Mouse (Mus musculus): ENCODE data around the gene Wdpcp. TPM values are rescaled to one million over a fixed set of nuclear protein-coding genes. Genes with fewer than 3 reads are reported as not detected.

Gene Wdpcp
- polyA plus RNA-seq, 1 experiment = not detected

- no peaks in the 10 kb centered on the region for H3K9me3 ChIP-seq (ENCODE audit: control insufficient read depth, low read length)
- no peaks in the 10 kb centered on the region for H3K4me1 ChIP-seq (ENCODE audit: control insufficient read depth)
- no peaks in the 10 kb centered on the region for H3K36me3 ChIP-seq (ENCODE audit: control insufficient read depth)
- no peaks in the 10 kb centered on the region for H3K27me3 ChIP-seq (ENCODE audit: control insufficient read depth)
- no peak overlapping the region for H3K4me3 ChIP-seq (replicated peaks)
- no peak for TF ChIP-seq GATA1 (IDR thresholded peaks at IDR 0.05; ENCODE audit: low read length)
- TF ChIP-seq TAL1 (IDR thresholded peaks at IDR 0.05; ENCODE audit: low read length) = no peak
Observed at GRCm38 (mm10) chr11:21697642-21698041, 125.6 kb downstream of the Wdpcp start.

- Histone ChIP-seq H3K27me3 (ENCODE audit: control insufficient read depth) (no peaks in the 10 kb centered on the region), H3K36me3 (ENCODE audit: control insufficient read depth) (no peaks in the 10 kb centered on the region), H3K9me3 (ENCODE audit: control insufficient read depth, low read length) (no peaks in the 10 kb centered on the region), H3K4me1 (ENCODE audit: control insufficient read depth) (no peaks in the 10 kb centered on the region), H3K4me3 (replicated peaks) (no peak overlapping the region)
- TF ChIP-seq TAL1 (IDR thresholded peaks at IDR 0.05; ENCODE audit: low read length) (no peak), GATA1 (IDR thresholded peaks at IDR 0.05; ENCODE audit: low read length) (no peak)
Observed at GRCm38 (mm10) chr11:21713508-21713907, 141.5 kb downstream of the Wdpcp start.

GRCm38 (mm10) chr11:21714065-21714464, 142.0 kb downstream of the Wdpcp start:
- no peaks in the 10 kb centered on the region for H3K4me1 ChIP-seq (ENCODE audit: control insufficient read depth)
- no peaks in the 10 kb centered on the region for H3K27me3 ChIP-seq (ENCODE audit: control insufficient read depth)
- H3K4me3 ChIP-seq (replicated peaks) = no peak overlapping the region
- H3K9me3 ChIP-seq (ENCODE audit: control insufficient read depth, low read length) = no peaks in the 10 kb centered on the region
- no peaks in the 10 kb centered on the region for H3K36me3 ChIP-seq (ENCODE audit: control insufficient read depth)
- TF ChIP-seq GATA1 (IDR thresholded peaks at IDR 0.05; ENCODE audit: low read length) = no peak
- no peak for TF ChIP-seq TAL1 (IDR thresholded peaks at IDR 0.05; ENCODE audit: low read length)

- no peaks in the 10 kb centered on the region for H3K27me3 ChIP-seq (ENCODE audit: control insufficient read depth)
- H3K9me3 ChIP-seq (ENCODE audit: control insufficient read depth, low read length) = no peaks in the 10 kb centered on the region
- H3K4me3 ChIP-seq (replicated peaks) = no peak overlapping the region
- TF ChIP-seq GATA1 (IDR thresholded peaks at IDR 0.05; ENCODE audit: low read length) (no peak), TAL1 (IDR thresholded peaks at IDR 0.05; ENCODE audit: low read length) (no peak)
- H3K4me1 ChIP-seq (ENCODE audit: control insufficient read depth) = no peaks in the 10 kb centered on the region
- no peaks in the 10 kb centered on the region for H3K36me3 ChIP-seq (ENCODE audit: control insufficient read depth)
Observed at GRCm38 (mm10) chr11:21726329-21726728, 154.3 kb downstream of the Wdpcp start.

- TF ChIP-seq TAL1 (IDR thresholded peaks at IDR 0.05; ENCODE audit: low read length) = no peak
- TF ChIP-seq GATA1 (IDR thresholded peaks at IDR 0.05; ENCODE audit: low read length) = no peak
- Histone ChIP-seq H3K9me3 (ENCODE audit: control insufficient read depth, low read length) (no peaks in the 10 kb centered on the region), H3K36me3 (ENCODE audit: control insufficient read depth) (no peaks in the 10 kb centered on the region), H3K4me1 (ENCODE audit: control insufficient read depth) (no peaks in the 10 kb centered on the region), H3K4me3 (replicated peaks) (no peak overlapping the region), H3K27me3 (ENCODE audit: control insufficient read depth) (no peaks in the 10 kb centered on the region)
Observed at GRCm38 (mm10) chr11:21729056-21729455, 157.0 kb downstream of the Wdpcp start.

GRCm38 (mm10) chr11:21729961-21730360, 157.9 kb downstream of the Wdpcp start:
- no peaks in the 10 kb centered on the region for H3K4me1 ChIP-seq (ENCODE audit: control insufficient read depth)
- H3K4me3 ChIP-seq (replicated peaks) = no peak overlapping the region
- no peaks in the 10 kb centered on the region for H3K27me3 ChIP-seq (ENCODE audit: control insufficient read depth)
- no peaks in the 10 kb centered on the region for H3K9me3 ChIP-seq (ENCODE audit: control insufficient read depth, low read length)
- TF ChIP-seq TAL1 (IDR thresholded peaks at IDR 0.05; ENCODE audit: low read length) = no peak
- no peak for TF ChIP-seq GATA1 (IDR thresholded peaks at IDR 0.05; ENCODE audit: low read length)
- no peaks in the 10 kb centered on the region for H3K36me3 ChIP-seq (ENCODE audit: control insufficient read depth)

GRCm38 (mm10) chr11:21735272-21735671, 163.2 kb downstream of the Wdpcp start:
- H3K9me3 ChIP-seq (ENCODE audit: control insufficient read depth, low read length) = no peaks in the 10 kb centered on the region
- H3K4me3 ChIP-seq (replicated peaks) = no peak overlapping the region
- H3K36me3 ChIP-seq (ENCODE audit: control insufficient read depth) = no peaks in the 10 kb centered on the region
- TF ChIP-seq TAL1 (IDR thresholded peaks at IDR 0.05; ENCODE audit: low read length) (no peak), GATA1 (IDR thresholded peaks at IDR 0.05; ENCODE audit: low read length) (no peak)
- no peaks in the 10 kb centered on the region for H3K4me1 ChIP-seq (ENCODE audit: control insufficient read depth)
- no peaks in the 10 kb centered on the region for H3K27me3 ChIP-seq (ENCODE audit: control insufficient read depth)

GRCm38 (mm10) chr11:21749487-21749886, 177.5 kb downstream of the Wdpcp start:
- TF ChIP-seq TAL1 (IDR thresholded peaks at IDR 0.05; ENCODE audit: low read length) = no peak
- TF ChIP-seq GATA1 (IDR thresholded peaks at IDR 0.05; ENCODE audit: low read length) = no peak
- no peaks in the 10 kb centered on the region for H3K9me3 ChIP-seq (ENCODE audit: control insufficient read depth, low read length)
- no peaks in the 10 kb centered on the region for H3K36me3 ChIP-seq (ENCODE audit: control insufficient read depth)
- no peaks in the 10 kb centered on the region for H3K4me1 ChIP-seq (ENCODE audit: control insufficient read depth)
- no peaks in the 10 kb centered on the region for H3K27me3 ChIP-seq (ENCODE audit: control insufficient read depth)
- H3K4me3 ChIP-seq (replicated peaks) = no peak overlapping the region

GRCm38 (mm10) chr11:21763201-21763600, 191.2 kb downstream of the Wdpcp start:
- no peaks in the 10 kb centered on the region for H3K36me3 ChIP-seq (ENCODE audit: control insufficient read depth)
- H3K9me3 ChIP-seq (ENCODE audit: control insufficient read depth, low read length) = no peaks in the 10 kb centered on the region
- no peak for TF ChIP-seq GATA1 (IDR thresholded peaks at IDR 0.05; ENCODE audit: low read length)
- TF ChIP-seq TAL1 (IDR thresholded peaks at IDR 0.05; ENCODE audit: low read length) = no peak
- no peaks in the 10 kb centered on the region for H3K27me3 ChIP-seq (ENCODE audit: control insufficient read depth)
- H3K4me1 ChIP-seq (ENCODE audit: control insufficient read depth) = no peaks in the 10 kb centered on the region
- H3K4me3 ChIP-seq (replicated peaks) = no peak overlapping the region

- peaks cover 5% of the 10 kb centered on the region for H3K9me3 ChIP-seq (ENCODE audit: control insufficient read depth, low read length)
- no peaks in the 10 kb centered on the region for H3K4me1 ChIP-seq (ENCODE audit: control insufficient read depth)
- H3K4me3 ChIP-seq (replicated peaks) = no peak overlapping the region
- H3K36me3 ChIP-seq (ENCODE audit: control insufficient read depth) = no peaks in the 10 kb centered on the region
- no peak for TF ChIP-seq TAL1 (IDR thresholded peaks at IDR 0.05; ENCODE audit: low read length)
- no peak for TF ChIP-seq GATA1 (IDR thresholded peaks at IDR 0.05; ENCODE audit: low read length)
- H3K27me3 ChIP-seq (ENCODE audit: control insufficient read depth) = no peaks in the 10 kb centered on the region
Observed at GRCm38 (mm10) chr11:21788831-21789230, 216.8 kb downstream of the Wdpcp start.
